Mouse (Mus musculus) kidney, adult 11 months (tissue): ENCODE data around the gene Ccdc171.
"Not testable (repeated sequence)": the region's sequence is repeated elsewhere in the genome, so short reads cannot be mapped to it uniquely, and the experiment has no call there.

Experiments used
- DNase-seq: peaks from one replicate; pipeline ENCODE4 v3.0.0; 2022

Gene Ccdc171

GRCm38 (mm10) chr4:83658415-83658814 is 133.1 kb downstream of the Ccdc171 start:
- no peak for DNase-seq

GRCm38 (mm10) chr4:83659411-83659810 is 134.1 kb downstream of the Ccdc171 start:
- no peak for DNase-seq

- no peak for DNase-seq
Observed at GRCm38 (mm10) chr4:83661519-83662271, 136.3 kb downstream of the Ccdc171 start.

GRCm38 (mm10) chr4:83662301-83662700 is 137.0 kb downstream of the Ccdc171 start:
- no peak for DNase-seq

- DNase-seq, result no peak
Observed at GRCm38 (mm10) chr4:83669552-83669951, 144.2 kb downstream of the Ccdc171 start.

GRCm38 (mm10) chr4:83675308-83675707 is 150.0 kb downstream of the Ccdc171 start:
- not testable (repeated sequence) for DNase-seq

- no peak for DNase-seq
Observed at GRCm38 (mm10) chr4:83676444-83676843, 151.1 kb downstream of the Ccdc171 start.

- DNase-seq, result no peak
Observed at GRCm38 (mm10) chr4:83681081-83681480, 155.7 kb downstream of the Ccdc171 start.

- DNase-seq, result no peak
Observed at GRCm38 (mm10) chr4:83682866-83683265, 157.5 kb downstream of the Ccdc171 start.

GRCm38 (mm10) chr4:83700190-83700589 is 174.8 kb downstream of the Ccdc171 start:
- no peak for DNase-seq

GRCm38 (mm10) chr4:83716996-83717395 is 191.7 kb downstream of the Ccdc171 start:
- no peak for DNase-seq

GRCm38 (mm10) chr4:83719816-83720215 is 194.5 kb downstream of the Ccdc171 start:
- no peak for DNase-seq

- DNase-seq, result no peak
Observed at GRCm38 (mm10) chr4:83725136-83725535, 199.8 kb downstream of the Ccdc171 start.

- no peak for DNase-seq
Observed at GRCm38 (mm10) chr4:83739137-83739890, 214.0 kb downstream of the Ccdc171 start.

- no peak for DNase-seq
Observed at GRCm38 (mm10) chr4:83739891-83740277, 214.5 kb downstream of the Ccdc171 start.

GRCm38 (mm10) chr4:83742806-83743460 is 217.6 kb downstream of the Ccdc171 start:
- DNase-seq, result no peak

GRCm38 (mm10) chr4:83775136-83775535 is 249.8 kb downstream of the Ccdc171 start:
- DNase-seq, result no peak

- peak; percentile 5 for DNase-seq
Observed at GRCm38 (mm10) chr4:83780044-83780443, 254.7 kb downstream of the Ccdc171 start.

- DNase-seq, result no peak
Observed at GRCm38 (mm10) chr4:83785115-83785514, 259.8 kb downstream of the Ccdc171 start.

- DNase-seq, result no peak
Observed at GRCm38 (mm10) chr4:83791811-83792210, 266.5 kb downstream of the Ccdc171 start.

GRCm38 (mm10) chr4:83794315-83794922 is 269.1 kb downstream of the Ccdc171 start:
- DNase-seq, result peak; percentile 21

- no peak for DNase-seq
Observed at GRCm38 (mm10) chr4:83794930-83795459, 269.6 kb downstream of the Ccdc171 start.

GRCm38 (mm10) chr4:83797976-83798375 is 272.6 kb downstream of the Ccdc171 start:
- no peak for DNase-seq
